Mouse (Mus musculus): ENCODE data around the gene Tyk2.

The Tyk2 gene

GRCm38 (mm10) chr9:21149077-21149653 lies 18.1 kb upstream of the Tyk2 start:
- DNase-seq, result no peak

- no peak for DNase-seq
Observed at GRCm38 (mm10) chr9:21148427-21148826, 17.4 kb upstream of the Tyk2 start.

- DNase-seq, result no peak
Observed at GRCm38 (mm10) chr9:21146722-21147121, 15.7 kb upstream of the Tyk2 start.

- no peak for DNase-seq
Observed at GRCm38 (mm10) chr9:21145431-21145830, 14.4 kb upstream of the Tyk2 start.

GRCm38 (mm10) chr9:21144361-21144760 lies 13.3 kb upstream of the Tyk2 start:
- DNase-seq, result no peak

GRCm38 (mm10) chr9:21141922-21142321 lies 10.9 kb upstream of the Tyk2 start:
- no peak for DNase-seq

GRCm38 (mm10) chr9:21138386-21138785 lies 7.3 kb upstream of the Tyk2 start:
- DNase-seq, result no peak

GRCm38 (mm10) chr9:21137229-21137628 lies 6.2 kb upstream of the Tyk2 start:
- no peak for DNase-seq

- no peak for DNase-seq
Observed at GRCm38 (mm10) chr9:21136401-21136800, 5.4 kb upstream of the Tyk2 start.

GRCm38 (mm10) chr9:21135941-21136381 lies 4.9 kb upstream of the Tyk2 start:
- DNase-seq, result no peak

GRCm38 (mm10) chr9:21135329-21135890 lies 4.4 kb upstream of the Tyk2 start:
- no peak for DNase-seq

GRCm38 (mm10) chr9:21134595-21135328 lies 3.7 kb upstream of the Tyk2 start:
- no peak for DNase-seq

GRCm38 (mm10) chr9:21133064-21133707 lies 2.1 kb upstream of the Tyk2 start:
- DNase-seq, result no peak

- DNase-seq, result no peak
Observed at GRCm38 (mm10) chr9:21132102-21132775, 1.2 kb upstream of the Tyk2 start.

- DNase-seq, result no peak
Observed at GRCm38 (mm10) chr9:21126259-21126627, 4.8 kb downstream of the Tyk2 start.

- DNase-seq, result no peak
Observed at GRCm38 (mm10) chr9:21125502-21126258, 5.4 kb downstream of the Tyk2 start.

GRCm38 (mm10) chr9:21124837-21125236 lies 6.2 kb downstream of the Tyk2 start:
- DNase-seq, result no peak

- no peak for DNase-seq
Observed at GRCm38 (mm10) chr9:21121483-21121882, 9.6 kb downstream of the Tyk2 start.

GRCm38 (mm10) chr9:21117073-21117472 lies 14.0 kb downstream of the Tyk2 start:
- DNase-seq, result no peak

- DNase-seq, result no peak
Observed at GRCm38 (mm10) chr9:21115105-21115504, 15.9 kb downstream of the Tyk2 start.

- DNase-seq, result no peak
Observed at GRCm38 (mm10) chr9:21114190-21114589, 16.9 kb downstream of the Tyk2 start.

GRCm38 (mm10) chr9:21113751-21114150 lies 17.3 kb downstream of the Tyk2 start:
- no peak for DNase-seq
